Mouse (Mus musculus) lung, postnatal 0 days (tissue): ENCODE results near the gene Aff4.

ENCODE experiments used
- CTCF ChIP-seq: IDR thresholded peaks from 2 replicates; pipeline ENCODE4 v1.5.1; 2016; ENCODE audit warnings: antibody characterized with exemption, mild to moderate bottlenecking
- EP300 ChIP-seq: IDR thresholded peaks from 2 replicates; pipeline ENCODE4 v1.6.1; 2016; ENCODE audit warnings: antibody characterized with exemption, mild to moderate bottlenecking, control low read depth

- no peak for TF ChIP-seq EP300
- TF ChIP-seq CTCF, result no peak
Measured at GRCm38 (mm10) chr11:53429182-53429581, 78.5 kb downstream of the Aff4 start.
